Mouse (Mus musculus) adrenal gland, adult (tissue): ENCODE measurements around the gene Zfp410.
"Not testable (repeated sequence)": the region's sequence is repeated elsewhere in the genome, so short reads cannot be mapped to it uniquely, and the experiment has no call there.

ENCODE experiments used
- DNase-seq, 2 experiments: peaks; one replicate each; pipeline ENCODE4 v3.0.0; 2022 to 2023; ENCODE audit warnings: low spot score in 1 of 2; ENCODE audit not compliant: inconsistent age in 2 of 2

The Zfp410 gene

DNA sequence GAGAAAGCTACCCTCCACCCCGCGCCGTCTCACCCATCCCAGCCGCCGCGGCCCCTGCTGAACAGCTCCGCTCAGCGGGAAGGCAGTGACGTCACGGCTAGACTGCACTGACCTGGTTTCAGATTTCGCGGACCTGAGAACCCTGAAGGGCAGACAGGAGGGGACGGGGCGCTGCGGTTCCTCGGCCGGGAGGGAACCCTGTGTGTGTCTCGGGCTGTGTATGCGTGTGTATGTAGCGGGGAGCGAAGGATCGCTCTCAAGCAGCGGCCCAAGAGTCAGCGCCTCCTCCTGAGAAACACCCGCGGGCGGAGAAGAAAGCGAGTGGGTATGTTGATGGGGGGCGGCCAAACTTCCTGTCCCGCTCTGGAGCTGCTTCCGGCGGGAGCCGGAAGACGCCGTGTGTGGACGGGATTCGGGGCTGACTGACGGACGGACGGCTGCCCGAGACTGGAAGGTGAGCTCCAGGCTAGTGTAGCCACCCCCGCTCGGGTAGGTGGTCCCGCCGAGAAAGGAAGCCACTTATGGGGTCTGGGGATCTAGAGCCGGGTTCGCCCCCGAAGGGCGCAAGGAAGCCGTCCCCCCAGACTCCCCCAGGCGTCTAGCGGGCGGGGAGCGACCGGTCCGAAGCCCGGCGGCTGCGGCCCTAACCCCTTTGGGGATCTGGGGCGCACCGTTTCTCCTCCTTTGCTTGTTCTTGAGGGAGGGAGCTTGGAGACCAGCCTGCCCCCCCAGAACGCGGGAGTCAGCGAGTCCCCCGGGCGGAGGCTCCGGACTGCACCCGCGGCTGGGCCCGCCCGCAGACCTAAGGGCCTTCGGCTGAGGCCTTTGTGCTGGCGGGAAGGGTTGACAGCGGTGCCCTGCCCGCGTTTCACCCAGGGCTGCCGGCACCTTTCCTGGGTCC, at the start of gene Zfp410:
Gene Zfp410 (plus strand): TSS at position 132 of the 901 bp plus-strand sequence.
- peak; percentile 89 to 97 for DNase-seq

DNA sequence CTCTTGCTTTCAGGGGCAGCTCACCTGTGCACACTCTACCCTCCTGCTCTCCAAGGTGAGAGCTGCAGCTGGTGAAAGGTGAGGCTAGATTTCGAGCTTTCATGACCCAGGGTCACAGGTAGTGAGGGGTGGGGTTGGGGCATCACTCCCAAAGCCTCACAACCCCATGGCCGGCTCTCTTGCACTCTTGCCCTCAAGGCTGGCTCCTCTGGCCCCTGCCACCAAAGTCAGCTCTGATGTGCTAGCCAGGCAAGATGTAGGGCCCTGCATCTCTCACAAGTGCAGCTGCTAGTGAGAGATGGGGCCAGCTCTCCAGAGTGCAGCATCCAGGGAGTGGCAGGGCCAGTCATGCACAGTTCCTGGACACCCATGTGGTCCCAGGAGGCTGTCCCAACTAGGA, 49.4 kb upstream of the Zfp410 start:
- DNase-seq: no peak

DNA sequence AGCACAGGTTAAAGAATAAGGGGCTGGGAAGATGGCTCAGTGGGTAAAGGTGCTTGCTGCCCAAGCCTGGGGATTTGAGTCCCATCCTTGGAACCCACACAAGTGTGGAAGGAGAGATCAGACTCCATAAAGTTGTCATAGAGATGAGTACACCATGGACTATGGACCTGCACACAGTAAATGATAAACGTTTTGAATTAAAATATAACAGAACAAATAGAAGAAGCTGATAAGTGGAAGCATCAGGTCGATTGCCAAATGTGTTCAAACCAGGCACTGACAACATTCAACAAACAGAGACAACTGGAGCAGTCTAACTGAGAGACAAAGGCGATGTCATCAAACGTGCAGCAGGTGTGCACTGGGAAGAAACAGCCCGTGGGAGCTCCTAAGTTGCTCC, 43.3 kb upstream of the Zfp410 start:
- DNase-seq: no peak

DNA sequence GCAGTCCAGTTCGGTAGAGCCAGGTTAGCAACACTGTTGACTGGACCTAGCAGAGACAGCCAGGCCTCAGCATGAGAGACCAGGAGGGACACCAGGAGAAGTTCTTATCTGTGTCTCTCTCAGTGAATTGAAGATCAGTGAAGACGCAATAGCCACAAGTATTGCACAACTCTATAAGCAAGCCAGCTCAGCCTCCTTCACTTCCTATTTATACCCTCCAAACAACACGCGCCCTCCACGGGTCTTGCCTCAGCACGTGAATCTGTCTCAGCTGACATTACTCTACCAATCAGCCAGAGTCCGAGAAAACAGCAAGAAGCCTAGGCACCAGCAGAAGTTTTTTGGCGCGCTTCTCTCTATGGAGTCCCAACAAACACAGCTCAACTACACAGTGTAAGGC, 41.4 kb upstream of the Zfp410 start:
- no peak for DNase-seq

DNA sequence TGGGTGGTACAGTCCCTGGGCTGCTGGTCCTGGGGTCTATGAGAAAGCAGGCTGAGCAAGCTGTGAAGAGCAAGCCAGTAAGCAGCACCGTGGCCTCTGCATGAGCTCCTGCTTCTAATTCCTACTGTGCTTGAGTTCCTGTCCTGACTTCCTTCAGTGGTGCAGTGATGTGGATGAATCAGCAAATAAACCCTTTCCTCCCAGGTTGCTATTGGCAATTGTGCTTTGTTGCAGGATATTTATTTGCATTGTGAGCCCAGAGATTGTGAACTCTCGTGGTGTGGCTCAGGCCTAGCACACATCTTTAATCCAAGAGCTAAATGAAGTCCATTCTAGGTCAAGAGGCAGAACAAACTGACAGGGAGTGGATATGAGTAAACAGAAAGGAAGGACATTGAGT, 40.4 kb upstream of the Zfp410 start:
- no peak for DNase-seq

DNA sequence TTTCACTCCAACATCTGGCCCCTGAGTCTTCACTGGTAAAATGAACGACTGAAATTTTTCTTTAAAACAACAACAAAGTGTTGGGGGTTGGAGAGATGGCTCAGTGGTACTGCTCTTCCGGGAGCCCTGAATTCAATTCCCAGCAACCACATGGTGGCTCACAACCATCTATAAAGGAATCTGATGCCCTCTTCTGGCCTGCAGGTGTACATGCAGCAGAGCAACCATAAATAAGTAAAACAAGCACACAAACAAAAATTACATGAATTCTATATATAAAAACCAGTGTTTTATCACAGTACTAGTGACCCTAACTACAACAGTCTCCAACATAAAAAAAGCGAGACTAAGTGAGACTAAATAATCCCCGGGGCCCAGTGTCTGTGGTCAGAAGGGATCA, 39.9 kb upstream of the Zfp410 start:
- no peak for DNase-seq

DNA sequence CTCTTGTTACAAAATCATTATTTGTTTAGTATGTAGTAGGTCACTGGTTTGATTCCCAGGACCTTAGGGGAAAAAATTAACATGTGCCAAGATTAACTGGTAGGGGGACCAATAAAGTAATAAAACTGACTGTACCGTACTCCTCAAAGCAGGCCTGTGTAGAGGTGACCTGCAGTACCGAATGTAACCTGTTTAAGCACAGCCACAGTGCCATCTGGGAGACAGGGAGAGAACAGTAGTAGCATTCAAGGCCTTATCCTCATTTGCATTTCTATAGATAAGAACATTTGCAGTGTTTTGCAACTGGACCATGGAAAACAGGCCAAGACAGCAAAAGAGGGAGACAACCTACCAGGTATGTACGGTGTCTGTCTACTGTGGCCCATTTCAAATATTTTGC, 38.8 kb upstream of the Zfp410 start:
- DNase-seq: no peak

DNA sequence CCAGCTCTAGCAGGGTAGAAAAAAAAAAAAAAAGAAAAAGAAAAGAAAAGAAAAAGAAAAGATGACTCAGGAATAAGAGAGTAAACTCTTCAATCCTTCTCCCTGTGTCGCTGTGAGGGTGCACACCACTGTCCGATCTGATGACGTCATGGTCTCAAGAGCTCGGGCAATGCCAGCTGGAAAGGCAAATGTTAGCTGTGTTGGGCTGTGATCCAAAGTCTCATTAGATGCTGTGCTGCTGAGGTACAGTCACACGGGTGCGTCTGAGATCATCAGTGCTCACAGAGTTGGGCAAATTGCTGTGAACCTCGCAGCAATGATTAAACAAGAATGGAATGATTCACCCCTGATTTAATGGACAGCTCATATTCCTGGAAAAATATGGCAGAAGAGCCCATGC, 37.8 kb upstream of the Zfp410 start:
- peak; percentile 26 to 70 for DNase-seq

DNA sequence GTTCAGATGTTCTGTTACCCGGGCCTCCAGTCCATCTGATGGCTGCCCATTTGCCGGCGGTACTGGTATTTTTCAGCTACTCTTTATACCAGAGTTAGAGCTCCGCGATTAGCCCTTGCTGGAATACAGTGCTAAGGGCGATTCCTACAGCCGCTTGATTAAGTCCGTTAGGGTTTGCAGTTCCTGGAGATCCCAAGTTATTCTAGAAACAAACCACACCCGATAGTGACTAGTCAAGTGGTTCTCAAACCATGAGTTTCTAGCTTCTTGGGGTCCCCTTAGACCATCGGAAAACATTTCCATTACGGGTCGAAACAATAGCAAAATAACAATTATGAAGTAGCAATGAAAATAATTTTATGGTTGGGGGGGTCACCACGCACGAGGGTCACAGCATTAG, 32.3 kb upstream of the Zfp410 start:
- DNase-seq: peak; percentile 9 to 31

DNA sequence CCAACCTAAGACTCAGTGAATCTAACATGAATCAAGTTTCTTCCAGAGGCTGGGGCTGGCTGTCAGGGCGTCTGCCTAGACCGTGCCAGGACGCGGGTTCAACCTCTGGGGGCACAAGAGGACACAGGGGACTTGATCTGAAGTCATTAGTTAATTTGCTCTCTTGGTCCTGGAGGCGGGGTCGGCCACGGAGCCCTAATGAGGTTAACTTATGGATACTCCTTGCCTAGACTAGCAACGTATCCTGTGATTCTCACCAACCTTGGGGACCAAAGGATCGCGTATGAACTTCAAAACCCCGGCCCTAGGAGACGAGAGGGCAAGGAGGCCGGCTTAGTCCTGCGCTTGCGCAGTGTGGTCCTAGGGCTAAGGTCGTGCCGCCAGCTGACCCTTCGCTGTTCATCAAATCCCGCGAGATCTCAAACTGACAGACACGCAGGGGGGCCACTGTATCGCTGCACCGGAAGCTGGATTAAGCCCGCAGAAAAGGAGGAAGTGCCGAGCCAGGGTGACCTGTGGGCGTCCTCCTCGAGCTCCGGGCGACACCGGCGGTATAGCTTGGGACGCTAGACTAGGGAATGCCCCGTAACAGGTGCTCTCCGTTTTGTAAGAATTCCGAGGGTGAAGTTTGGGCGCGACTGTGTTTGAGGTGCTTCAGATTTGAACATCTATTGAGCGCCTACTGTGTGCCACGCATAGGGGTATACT, 31.6 kb upstream of the Zfp410 start, which contains the start of gene Ptgr2:
Gene Ptgr2 (plus strand): TSS at position 348 of the 708 bp plus-strand sequence.
- DNase-seq: peak; percentile 95 to 97

DNA sequence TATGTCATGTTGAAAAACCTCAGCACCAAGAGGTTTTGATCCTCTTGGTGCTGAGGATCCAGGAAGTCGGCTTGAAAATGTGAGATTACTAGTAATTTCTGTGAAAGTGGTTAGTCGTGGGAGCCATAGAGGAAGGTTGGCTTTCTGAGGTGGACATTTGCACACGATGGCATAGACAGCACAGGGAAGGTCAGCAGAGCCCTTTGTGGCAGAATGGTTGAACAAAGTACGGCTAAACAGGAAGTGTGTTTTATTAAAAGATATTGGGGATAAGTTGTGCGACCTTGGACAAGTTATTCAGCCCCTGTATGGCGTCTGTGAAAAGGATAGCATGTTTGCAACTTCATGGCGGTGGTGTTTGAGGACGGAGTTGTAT, 31.1 kb upstream of the Zfp410 start:
- no peak for DNase-seq

DNA sequence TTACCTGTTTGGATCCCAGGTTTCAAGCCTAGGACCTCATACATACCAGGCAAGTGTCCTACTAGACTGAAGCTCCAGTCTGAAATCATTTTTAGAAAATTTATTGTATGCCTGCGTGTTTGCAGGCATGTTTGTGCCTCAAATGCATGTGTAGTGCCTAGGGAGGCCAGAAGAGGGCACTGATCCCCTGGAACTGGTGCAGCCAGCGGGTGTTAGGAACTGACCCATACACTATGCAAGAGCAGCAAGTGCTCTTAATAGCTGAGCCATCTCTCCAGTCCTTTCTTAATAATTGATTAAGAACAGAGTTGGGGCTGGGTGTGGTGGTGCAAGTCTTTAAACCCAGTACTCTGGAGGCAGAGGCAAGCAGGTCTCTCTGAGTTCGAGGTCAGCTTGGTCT, 28.2 kb upstream of the Zfp410 start:
- peak; percentile 54 to 84 for DNase-seq

DNA sequence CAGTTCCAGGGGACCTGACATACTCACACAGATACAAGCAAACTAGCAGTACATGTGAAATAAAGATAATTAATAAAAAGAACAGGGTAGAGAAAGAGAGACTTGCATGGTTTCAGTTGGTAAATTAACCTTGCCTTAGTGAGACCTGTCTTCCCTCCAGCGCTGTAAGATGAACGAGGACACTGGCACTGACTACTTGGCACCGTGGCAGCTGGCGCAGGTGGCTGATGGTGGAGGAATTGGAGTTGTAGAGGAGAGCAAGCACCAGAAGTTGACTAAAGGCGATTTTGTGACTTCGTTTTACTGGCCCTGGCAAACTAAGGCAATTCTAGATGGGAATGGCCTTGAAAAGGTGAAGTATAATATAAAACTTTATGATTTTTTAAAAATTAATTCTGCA, 18.8 kb upstream of the Zfp410 start:
- DNase-seq: no peak

DNA sequence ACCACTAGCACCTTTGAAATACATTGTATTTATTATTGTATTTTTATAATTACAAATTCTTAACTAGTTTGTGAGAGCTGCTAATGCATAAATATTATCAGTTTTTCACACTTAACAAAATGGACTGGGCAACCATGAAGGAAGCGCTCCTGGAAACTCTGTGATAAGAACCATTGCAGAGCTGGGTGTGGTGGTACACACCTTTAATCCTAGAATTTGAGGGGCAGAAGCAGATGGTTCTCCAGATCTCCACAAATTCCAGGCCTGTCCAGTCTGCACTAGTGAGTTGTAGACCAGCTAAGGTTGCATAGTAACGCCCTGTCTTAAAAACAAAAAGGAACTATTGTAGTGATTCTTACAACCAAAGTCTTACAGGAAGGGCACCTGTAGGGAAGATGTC, 17.4 kb upstream of the Zfp410 start:
- no peak for DNase-seq

DNA sequence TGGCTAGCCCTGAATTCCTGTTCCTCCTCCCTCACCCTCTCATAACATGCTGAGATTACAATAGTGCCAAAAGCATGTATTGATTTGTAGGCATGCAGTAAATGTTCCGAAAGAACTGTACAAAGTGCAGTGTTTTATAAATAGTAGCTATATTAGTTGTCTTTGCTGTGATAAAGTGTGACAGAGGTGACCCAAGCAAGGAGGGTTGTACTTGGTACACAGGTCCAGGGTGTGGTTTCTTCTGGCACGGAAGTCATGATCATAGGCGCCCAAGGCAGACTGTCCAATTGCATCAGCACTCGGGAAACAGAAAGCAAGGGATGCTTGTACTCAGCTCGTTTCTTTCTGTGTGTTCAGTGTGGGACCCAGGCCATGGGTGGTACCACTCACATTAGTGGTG, 12.6 kb upstream of the Zfp410 start:
- DNase-seq: no peak

DNA sequence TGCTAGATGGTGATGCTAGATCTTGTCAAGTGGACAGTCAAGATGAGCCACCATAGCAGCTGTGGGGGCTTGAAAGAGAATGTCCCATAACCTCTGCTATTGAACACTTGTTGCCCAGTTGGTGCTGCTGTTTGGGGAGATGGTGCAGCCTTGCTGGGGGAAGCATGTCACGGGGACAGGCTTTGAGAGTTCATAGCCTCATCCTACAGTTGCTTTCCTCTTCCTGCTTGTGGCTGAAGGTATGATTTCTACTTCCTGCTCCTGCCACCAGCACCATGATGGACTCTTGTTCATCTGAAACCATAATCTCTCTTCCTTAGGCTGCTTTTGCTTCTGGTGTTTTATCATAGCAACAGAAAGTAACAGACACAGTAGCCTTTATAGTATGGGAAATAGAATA, 12.1 kb upstream of the Zfp410 start:
- no peak for DNase-seq

DNA sequence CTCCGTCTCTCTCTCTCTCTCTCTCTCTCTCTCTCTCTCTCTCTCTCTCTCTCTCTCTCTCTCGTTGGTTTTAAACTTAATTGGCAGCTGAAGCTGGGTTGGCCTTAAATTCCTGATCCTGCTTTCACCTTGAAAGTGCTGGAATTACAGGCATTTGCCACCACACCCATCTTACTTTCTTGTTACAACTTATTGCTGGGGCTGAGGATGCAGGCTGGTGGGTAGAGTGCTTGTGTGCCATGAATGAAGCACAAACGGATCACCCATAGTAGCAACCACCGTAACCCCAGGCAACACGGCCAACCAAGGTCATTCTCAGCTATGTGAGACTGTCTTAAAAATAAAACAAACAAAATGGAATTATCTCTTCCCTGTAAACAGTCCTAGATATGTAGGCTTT, 5.3 kb upstream of the Zfp410 start:
- DNase-seq: no peak

DNA sequence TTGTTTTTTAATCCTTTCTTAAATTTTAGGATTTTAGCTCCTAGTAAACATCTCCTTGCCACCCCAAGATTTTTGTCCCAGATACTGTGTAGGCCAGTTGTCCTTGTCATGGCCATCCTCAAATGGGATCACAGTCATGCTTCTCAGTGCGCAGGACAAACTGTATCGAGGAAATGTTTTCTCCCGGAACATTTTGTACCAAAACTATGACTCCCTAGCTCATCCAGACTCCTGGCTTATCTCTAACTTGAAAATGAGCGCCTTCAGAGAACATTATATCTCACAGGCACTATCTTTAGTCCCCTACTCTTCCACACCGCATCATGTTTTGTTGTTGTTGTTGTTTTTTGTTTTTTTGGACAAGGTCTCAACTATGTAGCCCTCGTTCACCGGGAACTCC, 646 bp upstream of the Zfp410 start:
- peak in 1 of 2 experiments; percentile 35 for DNase-seq

DNA sequence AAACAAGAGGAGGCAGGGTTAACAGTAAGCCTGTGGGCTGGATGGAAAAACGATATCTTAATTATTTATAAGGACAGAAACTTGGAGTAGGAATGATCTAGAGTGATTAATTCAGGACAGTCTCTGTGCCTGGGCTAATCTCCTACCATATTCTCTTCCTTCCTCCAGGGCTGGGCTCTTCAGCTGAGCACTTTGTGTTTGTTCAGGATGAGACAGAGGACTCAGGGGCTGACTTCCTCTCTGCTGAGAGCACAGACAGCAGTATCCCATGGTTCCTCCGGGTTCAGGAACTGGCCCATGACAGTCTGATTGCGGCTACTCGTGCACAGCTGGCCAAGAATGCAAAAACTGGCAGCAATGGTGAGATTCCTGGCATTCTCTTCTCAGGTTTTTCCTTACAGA, 10.5 kb downstream of the Zfp410 start:
- peak; percentile 23 to 61 for DNase-seq

DNA sequence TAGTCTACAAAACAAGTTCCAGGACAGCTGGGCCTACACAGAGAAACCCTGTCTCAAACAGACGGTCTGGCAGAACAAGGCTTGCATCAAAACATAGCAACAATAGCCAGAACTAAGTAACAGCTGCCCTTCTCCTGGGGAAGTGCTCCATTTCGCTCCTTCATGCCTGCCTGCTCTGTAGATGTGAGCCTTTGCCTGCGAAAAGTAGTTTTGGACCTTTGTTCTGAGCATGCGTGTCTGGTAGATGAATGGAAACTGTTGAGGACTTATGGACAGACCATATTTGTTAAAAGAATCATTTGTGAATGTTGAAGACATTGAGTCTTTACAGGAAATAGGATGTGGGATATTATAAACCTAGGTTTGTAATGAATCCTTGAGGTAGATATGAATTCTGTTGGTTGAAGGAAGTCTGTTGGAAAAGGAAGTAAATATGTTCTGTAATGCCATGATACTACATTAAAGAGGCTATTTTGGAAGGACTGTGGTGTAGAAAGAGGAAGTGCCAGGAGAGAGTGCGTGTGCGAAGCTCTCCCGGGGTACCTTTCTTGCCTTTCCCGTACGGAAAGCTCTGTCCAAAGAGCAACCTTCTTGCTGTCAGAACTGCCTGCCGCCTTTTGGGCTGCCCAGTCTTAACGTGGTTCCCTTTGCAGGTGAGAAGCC, 20.4 kb downstream of the Zfp410 start:
- no peak for DNase-seq

DNA sequence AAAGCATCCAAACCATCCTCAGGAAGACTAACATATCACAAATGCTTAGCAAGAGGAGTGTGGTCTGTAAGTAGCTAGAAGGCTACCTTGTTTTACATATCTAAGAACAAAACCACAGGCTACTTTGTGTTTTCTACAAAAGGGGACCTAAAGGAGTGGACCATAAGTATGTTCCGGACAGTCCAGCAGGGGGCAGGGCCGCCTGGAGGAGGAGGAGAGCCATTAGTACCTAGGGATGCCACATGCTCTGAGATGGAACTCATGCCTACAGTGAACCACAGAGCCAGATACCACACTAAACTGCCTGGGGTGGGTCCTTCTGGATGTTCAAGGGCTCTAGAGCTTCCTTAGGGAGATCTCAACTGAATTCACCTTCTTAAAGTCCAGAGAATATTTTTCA, 30.5 kb downstream of the Zfp410 start:
- peak; percentile 28 to 72 for DNase-seq

DNA sequence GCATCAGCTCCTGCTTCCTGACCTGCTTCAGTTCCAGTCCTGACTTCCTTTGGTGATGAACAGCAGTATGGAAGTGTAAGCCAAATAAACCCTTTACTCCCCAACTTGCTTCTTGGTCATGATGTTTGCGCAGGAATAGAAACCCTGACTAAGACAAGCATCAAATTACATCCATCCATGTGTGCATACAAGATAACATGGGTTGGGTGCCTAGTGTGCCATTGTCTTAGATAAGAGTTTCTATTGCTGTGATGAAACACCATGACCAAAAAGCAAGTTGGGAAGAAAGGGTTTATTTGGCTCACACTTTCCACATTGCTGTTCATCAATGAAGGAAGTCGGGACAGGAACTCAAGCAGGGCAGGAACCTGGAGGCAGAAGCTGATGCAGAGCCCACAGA, 42.0 kb downstream of the Zfp410 start:
- not testable (repeated sequence) for DNase-seq
